Mouse (Mus musculus) midbrain, embryonic 15.5 days (tissue): ENCODE data around the gene Col2a1. TPM values are rescaled to one million over a fixed set of nuclear protein-coding genes. Genes with fewer than 3 reads are reported as not detected.

ENCODE experiments used
- ATAC-seq: fragments of 200-750 bp; cut with Nextera tagmentation; replicated peaks from 2 replicates; pipeline ENCODE4 v1.8.0; 2017; ENCODE audit warnings: moderate TSS enrichment
- H3K27ac ChIP-seq: fragments of 300-500 bp; sonication (generic); 2 replicates; pipeline ENCODE4 v1.5.1; 2015; ENCODE audit warnings: mild to moderate bottlenecking, inconsistent platforms
- H3K27me3 ChIP-seq: fragments of 300-500 bp; sonication (generic); replicated peaks from 2 replicates; pipeline ENCODE4 v1.6.1; 2015; ENCODE audit warnings: inconsistent platforms
- H3K36me3 ChIP-seq: fragments of 300-500 bp; sonication (generic); replicated peaks from 2 replicates; pipeline ENCODE4 v1.6.1; 2015; ENCODE audit warnings: inconsistent platforms
- H3K4me1 ChIP-seq: fragments of 300-500 bp; sonication (generic); 2 replicates; pipeline ENCODE4 v1.6.1; 2015; ENCODE audit warnings: inconsistent platforms
- H3K4me2 ChIP-seq: fragments of 300-500 bp; sonication (generic); 2 replicates; pipeline ENCODE4 v1.6.1; 2015; ENCODE audit warnings: inconsistent platforms, mild to moderate bottlenecking, moderate library complexity
- H3K4me3 ChIP-seq: fragments of 300-500 bp; sonication (generic); 2 replicates; pipeline ENCODE4 v1.5.1; 2015; ENCODE audit warnings: mild to moderate bottlenecking, inconsistent platforms
- H3K9ac ChIP-seq: fragments of 300-500 bp; sonication (generic); 2 replicates; pipeline ENCODE4 v1.6.1; 2015; ENCODE audit warnings: mild to moderate bottlenecking, inconsistent platforms
- H3K9me3 ChIP-seq: fragments of 300-500 bp; sonication (generic); 2 replicates; pipeline ENCODE4 v1.6.1; 2016; ENCODE audit warnings: inconsistent platforms
- WGBS: fragments of 180-500 bp; shearing (Covaris S2); methylation state at CpG from one replicate; pipeline ENCODE4 v1.1.7; 2015; ENCODE audit warnings: mixed read lengths; 5-methylcytosine and 5-hydroxymethylcytosine counted together
- polyA plus RNA-seq: library from polyadenylated mRNA; unstranded; fragments of >200 nt; fragmentation: Nextera tagmentation; extraction: Ambion mirVana; gene quantifications from 2 replicates; pipeline ENCODE4 v1.2.1, GENCODE M21; 2015

Gene Col2a1
- polyA plus RNA-seq, 1 experiment from 2014 or later = 34.7 TPM

DNA sequence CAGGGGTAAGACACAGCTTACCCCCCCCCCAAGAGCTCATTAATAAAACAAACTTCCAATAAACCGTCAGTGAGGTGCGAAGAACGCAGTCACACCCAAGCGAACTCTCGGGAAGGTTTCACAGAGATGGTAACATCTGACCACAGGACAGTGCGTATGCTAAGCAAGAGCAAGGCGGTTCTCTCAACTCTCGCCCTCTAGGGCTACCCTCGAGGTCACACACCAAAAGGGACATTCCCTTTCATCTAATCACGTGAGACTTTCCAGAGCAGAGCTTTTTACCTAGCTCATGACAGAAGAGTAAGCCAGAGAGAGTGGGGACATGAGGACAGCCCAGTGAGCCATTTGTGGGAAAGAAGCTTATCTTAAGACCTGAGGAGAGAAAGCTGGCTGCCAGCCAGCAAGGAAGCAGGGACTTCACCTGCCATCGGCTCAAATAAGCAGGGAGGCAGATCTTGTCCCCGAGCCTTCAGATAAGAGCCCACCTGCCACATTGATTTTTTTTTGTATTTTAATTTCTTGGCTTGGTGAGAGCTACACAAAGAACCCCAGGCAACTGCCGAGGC is 75.2 kb downstream of the Col2a1 start:
- no peak for ATAC-seq
- Histone ChIP-seq H3K4me2 (no peak overlapping the region), H3K9me3 (no peaks in the 10 kb centered on the region), H3K4me1 (no peaks in the 10 kb centered on the region), H3K27ac (no peak overlapping the region), H3K36me3 (no peaks in the 10 kb centered on the region), H3K27me3 (no peaks in the 10 kb centered on the region), H3K9ac (no peak overlapping the region), H3K4me3 (no peak overlapping the region)
- 61% methylated on average over 13 of the region's 13 CpGs for WGBS

DNA sequence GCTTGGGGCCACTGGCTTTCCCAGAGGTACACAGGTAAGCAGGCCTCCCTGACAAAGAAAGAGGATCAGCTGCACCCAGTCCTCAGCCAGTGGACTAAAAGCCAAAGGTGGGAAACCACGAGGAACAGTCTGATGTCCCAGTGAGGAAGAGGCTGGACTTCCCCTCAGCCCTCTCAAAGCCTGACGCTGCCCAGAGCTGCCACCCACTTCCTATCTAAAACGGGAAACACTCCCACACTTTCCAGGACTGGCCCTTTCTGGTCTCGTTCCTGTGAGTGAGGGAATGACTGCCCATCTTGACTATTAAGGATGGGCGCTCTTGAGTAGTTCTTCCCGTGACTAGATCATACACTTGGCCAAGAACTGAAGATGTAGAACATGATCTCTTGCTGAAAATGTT is 76.7 kb downstream of the Col2a1 start:
- Histone ChIP-seq H3K9me3 (no peaks in the 10 kb centered on the region), H3K9ac (no peak overlapping the region), H3K27me3 (no peaks in the 10 kb centered on the region), H3K4me3 (no peak overlapping the region), H3K4me2 (no peak overlapping the region), H3K4me1 (no peaks in the 10 kb centered on the region), H3K36me3 (no peaks in the 10 kb centered on the region), H3K27ac (no peak overlapping the region)
- no peak for ATAC-seq
- 84% methylated on average over 6 of the region's 6 CpGs for WGBS

DNA sequence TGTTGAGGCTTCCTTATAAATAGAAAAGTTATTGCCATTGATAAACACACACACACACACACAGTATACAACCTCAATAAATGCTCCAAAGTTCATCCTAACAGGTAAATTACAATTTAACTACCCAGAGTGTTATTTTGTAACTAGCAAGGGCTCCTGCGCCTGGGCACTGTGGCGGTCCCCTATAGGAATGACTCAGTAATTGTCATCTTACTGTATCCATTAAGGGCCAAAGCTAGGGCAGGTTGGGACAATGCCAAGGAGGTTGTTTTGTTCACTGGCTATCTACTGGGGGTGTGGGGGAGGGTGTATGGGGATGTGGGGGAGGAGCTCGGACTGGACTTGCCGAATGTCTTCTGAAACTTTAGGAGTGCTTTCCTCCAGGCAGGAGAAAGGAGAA is 77.5 kb downstream of the Col2a1 start:
- Histone ChIP-seq H3K9me3 (no peaks in the 10 kb centered on the region), H3K36me3 (no peaks in the 10 kb centered on the region), H3K27ac (no peak overlapping the region), H3K4me3 (no peak overlapping the region), H3K4me2 (no peak overlapping the region), H3K27me3 (no peaks in the 10 kb centered on the region), H3K9ac (no peak overlapping the region), H3K4me1 (no peaks in the 10 kb centered on the region)
- ATAC-seq = no peak
- whole genome bisulfite sequencing = 70% methylated on average over 4 of the region's 4 CpGs

Other genes starting within 250 kb of the Col2a1 start
- 15.4 and 16.8 TPM in 2 replicates for gene Rapgef3, start 236.7 kb downstream of the Col2a1 start, polyA plus RNA-seq
- gene Slc48a1, start 226.2 kb downstream of the Col2a1 start, polyA plus RNA-seq = 85.7 and 90.1 TPM in 2 replicates
- gene Hdac7, start 160.2 kb downstream of the Col2a1 start, polyA plus RNA-seq = 31.8 and 34.5 TPM in 2 replicates
- 0.08 and 0.10 TPM in 2 replicates for gene Vdr, start 94.1 kb downstream of the Col2a1 start, polyA plus RNA-seq
- 56.2 and 58.9 TPM in 2 replicates for gene Tmem106c, start 40.5 kb downstream of the Col2a1 start, polyA plus RNA-seq
- 91.6 and 94.5 TPM in 2 replicates for gene Pfkm, start 87.9 kb upstream of the Col2a1 start, polyA plus RNA-seq
- gene Senp1, start 89.0 kb upstream of the Col2a1 start, polyA plus RNA-seq = 23.2 and 24.3 TPM in 2 replicates
- gene Asb8, start 160.9 kb upstream of the Col2a1 start, polyA plus RNA-seq = 60.5 and 63.3 TPM in 2 replicates
- gene Ccdc184, start 162.5 kb upstream of the Col2a1 start, polyA plus RNA-seq = 113 and 118 TPM in 2 replicates
- gene Olfr288, start 190.8 kb upstream of the Col2a1 start, polyA plus RNA-seq = not detected in 2 replicates
- gene Gm44579, start 216.3 kb upstream of the Col2a1 start, polyA plus RNA-seq = 0.08 TPM in 1 of 2 replicates, not detected in the other
- 0.22 TPM in 1 of 2 replicates, not detected in the other for gene Olfr287, start 216.4 kb upstream of the Col2a1 start, polyA plus RNA-seq
- not detected in 2 replicates for gene Olfr286, start 229.8 kb upstream of the Col2a1 start, polyA plus RNA-seq